Mouse (Mus musculus): Measurements from ENCODE around the gene 4921501E09Rik. TPM values are rescaled to one million over a fixed set of nuclear protein-coding genes. Genes with fewer than 3 reads are reported as not detected.
"Not testable (repeated sequence)": the region's sequence is repeated elsewhere in the genome, so short reads cannot be mapped to it uniquely, and the experiment has no call there.

4921501E09Rik gene
- total RNA-seq (2015; ENCODE audit: low replicate concordance) (not detected in 2 replicates), total RNA-seq (2017; ENCODE audit: low replicate concordance) (not detected in 2 replicates)

- no peak for ATAC-seq (replicated peaks; ENCODE audit: low FRiP score, poor library complexity, severe bottlenecking)
These were observed at the start of gene 4921501E09Rik for GRCm38 (mm10) chr17:33067958-33068357. Gene 4921501E09Rik, minus strand, starts transcription at chr17:33068058.

GRCm38 (mm10) chr17:33097396-33097795 is 29.5 kb upstream of the 4921501E09Rik start:
- ATAC-seq (replicated peaks; ENCODE audit: low FRiP score, poor library complexity, severe bottlenecking) = no peak

- ATAC-seq (replicated peaks; ENCODE audit: low FRiP score, poor library complexity, severe bottlenecking) = peak; percentile 43; the same call in 1 of the 2 replicates
These were observed 24.7 kb upstream of the 4921501E09Rik start for GRCm38 (mm10) chr17:33092391-33093193.

GRCm38 (mm10) chr17:33091630-33092029 is 23.8 kb upstream of the 4921501E09Rik start:
- no peak for ATAC-seq (replicated peaks; ENCODE audit: low FRiP score, poor library complexity, severe bottlenecking)

- peak; percentile 91 for ATAC-seq (replicated peaks; ENCODE audit: low FRiP score, poor library complexity, severe bottlenecking)
These were observed 21.5 kb upstream of the 4921501E09Rik start, which contains the start of gene Zfp563 for GRCm38 (mm10) chr17:33089220-33089949. Gene Zfp563, plus strand, starts transcription at chr17:33089310.

- ATAC-seq (replicated peaks; ENCODE audit: low FRiP score, poor library complexity, severe bottlenecking) = no peak
These were observed 4.9 kb downstream of the 4921501E09Rik start for GRCm38 (mm10) chr17:33063001-33063400.

- ATAC-seq (replicated peaks; ENCODE audit: low FRiP score, poor library complexity, severe bottlenecking) = no peak
These were observed 9.1 kb downstream of the 4921501E09Rik start for GRCm38 (mm10) chr17:33058791-33059190.

- peak; percentile 99 for ATAC-seq (replicated peaks; ENCODE audit: low FRiP score, poor library complexity, severe bottlenecking)
These were observed 34.7 kb downstream of the 4921501E09Rik start, which contains the start of gene Zfp763 for GRCm38 (mm10) chr17:33032900-33033891. Gene Zfp763, minus strand, starts transcription at chr17:33033402.

GRCm38 (mm10) chr17:33032376-33032775 is 35.5 kb downstream of the 4921501E09Rik start:
- no peak for ATAC-seq (replicated peaks; ENCODE audit: low FRiP score, poor library complexity, severe bottlenecking)

GRCm38 (mm10) chr17:33020434-33020833 is 47.4 kb downstream of the 4921501E09Rik start:
- not testable (repeated sequence) for ATAC-seq (replicated peaks; ENCODE audit: low FRiP score, poor library complexity, severe bottlenecking)

Other genes starting within 250 kb of the 4921501E09Rik start
- gene Zfp799, start 237.8 kb downstream of the 4921501E09Rik start, total RNA-seq (2015; ENCODE audit: low replicate concordance) = not detected in 2 replicates
- 0.14 and 2.6 TPM in 2 replicates for gene Zfp799, start 237.8 kb downstream of the 4921501E09Rik start, total RNA-seq (2017; ENCODE audit: low replicate concordance)
- gene Zfp870, start 176.4 kb downstream of the 4921501E09Rik start, total RNA-seq (2015; ENCODE audit: low replicate concordance) = 1.3 TPM in 1 of 2 replicates, not detected in the other
- 0.17 and 1.1 TPM in 2 replicates for gene Zfp870, start 176.4 kb downstream of the 4921501E09Rik start, total RNA-seq (2017; ENCODE audit: low replicate concordance)
- not detected in 2 replicates for gene Cyp4f14, start 150.7 kb downstream of the 4921501E09Rik start, total RNA-seq (2015; ENCODE audit: low replicate concordance)
- gene Cyp4f14, start 150.7 kb downstream of the 4921501E09Rik start, total RNA-seq (2017; ENCODE audit: low replicate concordance) = not detected in 2 replicates
- gene Cyp4f13, start 120.7 kb downstream of the 4921501E09Rik start, total RNA-seq (2015; ENCODE audit: low replicate concordance) = 1.3 and 4.0 TPM in 2 replicates
- 0.70 and 2.3 TPM in 2 replicates for gene Cyp4f13, start 120.7 kb downstream of the 4921501E09Rik start, total RNA-seq (2017; ENCODE audit: low replicate concordance)
- 2.5 and 4.8 TPM in 2 replicates for gene Zfp472, start 102.2 kb downstream of the 4921501E09Rik start, total RNA-seq (2015; ENCODE audit: low replicate concordance)
- 3.7 and 3.8 TPM in 2 replicates for gene Zfp472, start 102.2 kb downstream of the 4921501E09Rik start, total RNA-seq (2017; ENCODE audit: low replicate concordance)
- 2.5 TPM in 1 of 2 replicates, not detected in the other for gene Zfp952, start 74.9 kb downstream of the 4921501E09Rik start, total RNA-seq (2015; ENCODE audit: low replicate concordance)
- gene Zfp952, start 74.9 kb downstream of the 4921501E09Rik start, total RNA-seq (2017; ENCODE audit: low replicate concordance) = 1.7 and 3.8 TPM in 2 replicates
- gene Zfp763, start 34.7 kb downstream of the 4921501E09Rik start, total RNA-seq (2015; ENCODE audit: low replicate concordance) = 3.5 and 3.6 TPM in 2 replicates
- gene Zfp763, start 34.7 kb downstream of the 4921501E09Rik start, total RNA-seq (2017; ENCODE audit: low replicate concordance) = 2.6 and 4.2 TPM in 2 replicates
- 0.21 TPM in 1 of 2 replicates, not detected in the other for gene Zfp563, start 21.3 kb upstream of the 4921501E09Rik start, total RNA-seq (2015; ENCODE audit: low replicate concordance)
- gene Zfp563, start 21.3 kb upstream of the 4921501E09Rik start, total RNA-seq (2017; ENCODE audit: low replicate concordance) = 0.42 and 0.60 TPM in 2 replicates
- not detected in 2 replicates for gene Morc2b, start 71.6 kb upstream of the 4921501E09Rik start, total RNA-seq (2015; ENCODE audit: low replicate concordance)
- gene Morc2b, start 71.6 kb upstream of the 4921501E09Rik start, total RNA-seq (2017; ENCODE audit: low replicate concordance) = not detected in 2 replicates
- not detected in 2 replicates for gene Olfr55, start 100.4 kb upstream of the 4921501E09Rik start, total RNA-seq (2015; ENCODE audit: low replicate concordance)
- gene Olfr55, start 100.4 kb upstream of the 4921501E09Rik start, total RNA-seq (2017; ENCODE audit: low replicate concordance) = not detected in 2 replicates
- gene Olfr239, start 123.2 kb upstream of the 4921501E09Rik start, total RNA-seq (2015; ENCODE audit: low replicate concordance) = not detected in 2 replicates
- gene Olfr239, start 123.2 kb upstream of the 4921501E09Rik start, total RNA-seq (2017; ENCODE audit: low replicate concordance) = not detected in 2 replicates
- not detected in 2 replicates for gene Olfr1564, start 153.6 kb upstream of the 4921501E09Rik start, total RNA-seq (2015; ENCODE audit: low replicate concordance)
- not detected in 2 replicates for gene Olfr1564, start 153.6 kb upstream of the 4921501E09Rik start, total RNA-seq (2017; ENCODE audit: low replicate concordance)
- 1.2 and 4.6 TPM in 2 replicates for gene Zfp955a, start 187.1 kb upstream of the 4921501E09Rik start, total RNA-seq (2015; ENCODE audit: low replicate concordance)
- gene Zfp955a, start 187.1 kb upstream of the 4921501E09Rik start, total RNA-seq (2017; ENCODE audit: low replicate concordance) = 2.4 and 4.6 TPM in 2 replicates
- gene Olfr63, start 196.6 kb upstream of the 4921501E09Rik start, total RNA-seq (2015; ENCODE audit: low replicate concordance) = not detected in 2 replicates
- gene Olfr63, start 196.6 kb upstream of the 4921501E09Rik start, total RNA-seq (2017; ENCODE audit: low replicate concordance) = not detected in 2 replicates
- gene Zfp955b, start 221.5 kb upstream of the 4921501E09Rik start, total RNA-seq (2015; ENCODE audit: low replicate concordance) = 0.38 and 0.42 TPM in 2 replicates
- gene Zfp955b, start 221.5 kb upstream of the 4921501E09Rik start, total RNA-seq (2017; ENCODE audit: low replicate concordance) = 0.60 and 2.6 TPM in 2 replicates

All from erythroblast, adult 5-6 weeks (primary cell).